Mouse (Mus musculus) adrenal gland, adult 18-20 months (tissue): ENCODE results near the gene Gm17604. TPM values are rescaled to one million over a fixed set of nuclear protein-coding genes. Genes with fewer than 3 reads are reported as not detected.

Experiments used
- DNase-seq, 2 experiments: peaks; one replicate each; pipeline ENCODE4 v3.0.0; 2021 to 2022; ENCODE audit warnings: low spot score in 2 of 2
- long read RNA-seq, 2 experiments: library from polyadenylated mRNA; stranded (forward); transcript quantifications; one replicate each; pipeline ENCODE4 v2.0.0; 2021
- total RNA-seq, 2 experiments: library from RNA; stranded (reverse); gene quantifications; 1 replicate in 1 of 2; 2 replicates in 1 of 2; pipeline ENCODE4 v1.2.3; 2021

Gene Gm17604
- not detected for total RNA-seq
- long read RNA-seq, experiment 1 = 0 reads
- long read RNA-seq, experiment 2 = 0 reads

DNA sequence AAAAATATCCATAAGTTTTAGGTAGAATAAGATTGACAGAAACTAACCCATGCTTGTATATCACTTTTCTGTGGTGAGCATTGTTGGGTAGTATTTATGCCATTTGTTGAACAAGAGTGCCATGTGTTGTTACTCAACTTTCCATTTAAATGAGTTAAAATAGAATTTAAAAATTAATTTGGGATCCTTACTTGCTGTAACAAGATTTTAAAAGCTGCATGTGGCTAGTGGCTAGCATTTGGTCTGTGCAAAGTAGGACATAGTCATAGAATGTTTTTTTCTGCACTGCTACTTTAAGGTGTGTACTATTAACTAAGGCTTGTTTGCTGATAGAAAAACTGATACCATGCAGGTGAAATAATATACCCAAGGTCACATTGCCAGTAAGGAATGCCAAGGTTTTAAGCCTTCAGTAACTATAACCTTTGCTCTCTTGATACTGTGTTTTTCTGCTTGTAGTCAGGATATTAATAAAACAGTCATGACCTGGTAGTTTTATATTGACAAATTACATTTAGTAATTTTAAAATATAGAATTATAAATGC lies at the start of gene Gm17604:
Gene Gm17604 (minus strand): TSS at position 51 of the 546 bp plus-strand sequence.
- no peak for DNase-seq

DNA sequence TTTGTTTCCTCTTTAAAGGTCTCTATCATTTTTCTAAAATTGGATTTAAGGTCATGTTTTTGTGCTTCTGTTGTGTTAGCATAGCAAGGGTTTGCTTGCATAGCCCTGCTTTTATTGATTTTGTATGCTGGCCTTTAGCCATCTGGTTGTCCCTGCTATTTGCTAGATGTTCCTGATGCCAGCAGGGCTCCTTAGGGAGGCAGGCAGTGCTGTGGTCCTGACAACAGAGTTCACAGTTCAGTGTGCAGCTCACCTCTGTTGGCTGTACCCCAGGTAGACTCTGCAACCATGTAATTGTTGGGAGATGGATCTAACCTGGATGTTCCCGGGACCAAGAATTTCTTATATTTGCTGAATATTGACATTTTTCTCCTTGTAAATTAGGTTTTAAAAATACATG lies 45.3 kb upstream of the Gm17604 start:
- no peak for DNase-seq

DNA sequence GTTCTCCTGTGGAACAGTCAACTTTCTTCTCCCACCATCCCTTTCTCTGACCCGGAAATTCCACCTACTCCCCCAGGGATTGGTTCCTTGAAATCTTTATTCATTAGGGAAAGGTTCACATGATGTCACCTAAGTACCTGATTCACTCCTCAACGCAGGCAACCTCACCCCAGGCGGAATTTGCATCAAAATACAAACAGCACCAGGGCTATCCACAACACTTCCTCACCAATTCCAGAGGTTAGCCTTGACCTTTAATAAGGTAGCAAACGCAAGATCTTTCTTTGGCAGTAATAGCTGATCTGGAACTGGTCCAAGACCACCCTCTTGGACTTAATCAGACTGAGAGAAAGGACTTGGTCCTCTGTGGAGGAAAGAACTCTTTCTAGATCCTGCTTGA lies 1.5 kb downstream of the Gm17604 start:
- no peak for DNase-seq

DNA sequence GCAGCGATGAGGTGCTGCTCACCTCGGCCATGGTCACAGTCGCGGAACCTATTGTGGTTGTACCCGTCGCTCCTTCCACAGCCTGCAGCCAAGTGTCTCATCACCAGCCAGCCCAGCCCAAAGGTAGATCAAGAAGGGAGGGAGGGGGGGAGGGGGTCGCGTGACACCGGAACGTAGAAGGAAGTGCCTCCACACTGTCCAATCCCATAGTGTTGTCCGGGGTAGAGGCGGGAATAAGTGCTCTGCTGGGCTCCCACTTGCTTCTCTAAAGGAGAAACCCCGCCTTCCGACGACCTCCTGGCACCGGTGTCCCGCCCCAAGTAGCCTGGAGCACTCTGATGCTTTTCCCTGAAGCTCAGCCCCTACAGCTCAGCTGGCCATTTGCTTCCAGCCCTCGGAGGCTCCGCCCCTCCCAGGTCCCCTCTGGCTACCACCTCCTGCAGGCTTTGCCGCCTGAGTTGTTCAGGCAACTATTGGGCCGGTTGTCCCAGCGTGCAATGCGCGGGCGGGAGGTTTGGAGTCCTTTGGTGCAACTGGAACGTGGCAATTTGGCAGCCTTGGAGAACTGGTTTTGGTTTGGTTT lies 24.3 kb downstream of the Gm17604 start, which contains the start of the genes Mospd2 and Fancb:
Gene Mospd2 (minus strand): TSS at position 183 of the 583 bp plus-strand sequence.
Gene Fancb (plus strand): TSS at position 400 of the 583 bp plus-strand sequence.
- peak; percentile 53 for DNase-seq

DNA sequence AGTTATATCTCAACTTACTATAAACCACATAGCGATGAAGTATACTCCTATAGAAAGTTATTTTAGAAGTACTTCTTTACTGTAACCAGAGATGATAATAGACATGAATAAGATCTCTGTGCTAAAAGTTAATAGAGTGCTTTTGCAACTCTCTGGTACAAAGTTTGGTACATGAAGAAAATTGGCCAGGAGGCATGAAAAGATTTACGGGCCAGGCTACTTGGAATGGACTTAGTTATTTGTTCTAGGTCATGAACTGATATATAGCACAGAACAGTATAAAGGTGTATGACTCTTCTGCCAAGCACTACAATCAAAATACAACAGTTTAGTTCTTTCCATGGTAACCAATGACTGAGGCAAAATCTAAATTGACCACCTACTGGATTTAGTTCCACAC lies 25.8 kb downstream of the Gm17604 start:
- DNase-seq = no peak

DNA sequence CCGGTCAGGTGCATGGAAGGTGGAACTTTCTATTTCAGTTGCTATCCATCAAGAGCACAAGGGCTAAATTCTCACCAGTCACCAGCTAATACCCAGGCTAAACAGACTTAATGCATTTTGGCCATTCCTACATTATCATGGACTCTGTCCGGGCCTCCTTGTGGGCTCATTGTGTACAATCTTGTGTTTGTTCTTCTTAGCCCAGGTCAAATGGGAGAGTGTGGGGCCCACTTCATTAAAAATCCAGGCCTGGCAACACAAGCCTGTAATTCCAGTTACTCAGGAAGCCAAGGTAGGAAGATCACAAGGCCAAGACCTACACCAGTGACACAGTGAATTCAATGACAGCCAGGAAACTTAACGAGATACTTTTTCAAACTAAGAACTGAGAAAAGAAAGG lies 33.4 kb downstream of the Gm17604 start:
- no peak for DNase-seq

DNA sequence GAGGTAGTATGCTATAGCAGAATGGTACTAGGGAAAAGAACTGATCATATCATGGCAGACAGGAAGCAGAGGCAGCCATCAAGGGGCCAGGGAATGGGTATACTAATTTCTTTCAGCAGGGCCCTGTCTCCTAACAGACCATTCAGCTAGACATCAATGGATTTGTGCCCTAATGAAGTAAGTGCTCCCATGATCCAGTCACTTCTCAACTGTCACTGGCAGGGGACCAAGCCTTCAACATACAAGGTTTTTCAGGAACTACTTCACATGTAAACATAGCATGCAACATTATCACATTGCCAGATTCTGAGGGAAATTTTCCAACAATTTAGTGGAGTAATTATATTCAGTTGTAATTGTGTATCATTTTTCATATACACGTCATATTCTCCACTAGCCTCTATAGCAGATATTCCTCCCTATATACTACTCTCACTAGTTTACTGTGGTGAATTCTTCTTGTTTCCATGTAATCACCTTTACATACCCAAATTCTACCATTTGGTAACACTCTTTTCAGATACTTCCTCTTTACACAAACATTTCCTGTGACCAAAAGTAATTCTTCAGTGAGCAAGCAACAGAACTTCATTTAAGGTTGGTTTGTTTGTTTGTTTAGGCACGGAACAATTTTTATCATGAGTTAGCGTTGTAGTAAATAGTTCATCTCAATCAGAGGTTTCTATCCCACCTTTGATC lies 38.7 kb downstream of the Gm17604 start:
- no peak for DNase-seq

Other genes starting within 250 kb of the Gm17604 start
- gene Mospd2, start 24.5 kb downstream of the Gm17604 start, total RNA-seq = 10 to 100 TPM; 16.3 to 30.8 TPM
- gene Fancb, start 24.2 kb downstream of the Gm17604 start, total RNA-seq = 1 to 10 TPM in 1 of 2 experiments, under 1 TPM in 1; 0.83 to 1.0 TPM